Mouse (Mus musculus) left cerebral cortex, adult 2 months (tissue): Measurements from ENCODE around the gene Gpd2. TPM values are rescaled to one million over a fixed set of nuclear protein-coding genes. Genes with fewer than 3 reads are reported as not detected.

Experiments
- DNase-seq, 2 experiments: peaks; one replicate each; pipeline ENCODE4 v3.0.0; 2021 to 2022; ENCODE audit warnings: low spot score in 2 of 2, mixed read lengths in 1 of 2; ENCODE audit errors: extremely low spot score in 1 of 2
- H3K27ac ChIP-seq: fragments of 200-600 bp; 2 replicates; pipeline ENCODE4 v1.8.1; 2022
- H3K4me3 ChIP-seq: fragments of 200-600 bp; 2 replicates; pipeline ENCODE4 v1.8.1; 2022
- CTCF ChIP-seq: fragments of 200-600 bp; IDR thresholded peaks from 2 replicates; pipeline ENCODE4 v1.8.1; 2022; ENCODE audit warnings: antibody characterized with exemption, mild to moderate bottlenecking, moderate library complexity
- intact Hi-C: fragments of 180-260 bp; cut with DNase I; formaldehyde crosslinking; loops from one replicate; pipeline ENCODE4 v1.15.1; 2025
- total RNA-seq, 2 experiments: library from RNA; stranded (reverse); gene quantifications; 2 replicates each; pipeline ENCODE4 v1.2.3; 2021

Gpd2 gene
- total RNA-seq, 2 experiments from 2014 or later, result 92.8 to 98.0 TPM

- intact Hi-C loops, result no loop called here
- no peak overlapping the region for H3K4me3 ChIP-seq
These were observed 179.3 kb downstream of the Gpd2 start for GRCm38 (mm10) chr2:57416711-57417110.

More at GRCm38 (mm10) chr2:57416711-57417110, 179.3 kb downstream of the Gpd2 start:
- no peak overlapping the region for H3K27ac ChIP-seq
- DNase-seq, result no peak
- no peak for TF ChIP-seq CTCF

Other genes starting within 250 kb of the Gpd2 start
- 10 to 100 TPM; 38.1 to 58.8 TPM for gene Nr4a2, start 113.6 kb upstream of the Gpd2 start, total RNA-seq